Mouse (Mus musculus) layer of hippocampus, adult 2 months (tissue): Measurements from ENCODE around the gene Sc5d. TPM values are rescaled to one million over a fixed set of nuclear protein-coding genes. Genes with fewer than 3 reads are reported as not detected.

Source experiments
- DNase-seq, 2 experiments: peaks; one replicate each; pipeline ENCODE4 v3.0.0; 2022; ENCODE audit warnings: low spot score in 2 of 2
- H3K27ac ChIP-seq: fragments of 200-600 bp; 2 replicates; pipeline ENCODE4 v1.8.1; 2022
- H3K4me3 ChIP-seq: fragments of 200-600 bp; 2 replicates; pipeline ENCODE4 v1.8.1; 2022; ENCODE audit warnings: mild to moderate bottlenecking
- CTCF ChIP-seq: fragments of 200-600 bp; conservative IDR thresholded peaks from 2 replicates; pipeline ENCODE4 v1.8.1; 2022; ENCODE audit warnings: antibody characterized with exemption, mild to moderate bottlenecking, moderate library complexity
- total RNA-seq, 2 experiments: library from RNA; stranded (reverse); gene quantifications; 2 replicates each; pipeline ENCODE4 v1.2.3; 2021

The Sc5d gene
- total RNA-seq, 2 experiments from 2014 or later = 52.7 to 55.3 TPM

- peak overlapping the region; percentile 63 for H3K27ac ChIP-seq
- H3K4me3 ChIP-seq = peak overlapping the region; percentile 39
- TF ChIP-seq CTCF = peak; percentile 93
- peak; percentile 63 to 69 for DNase-seq
Observed at GRCm38 (mm10) chr9:42240583-42240992, 23.5 kb downstream of the Sc5d start.

GRCm38 (mm10) chr9:42238827-42239226 is 25.2 kb downstream of the Sc5d start:
- H3K4me3 ChIP-seq = no peak overlapping the region
- no peak for TF ChIP-seq CTCF
- H3K27ac ChIP-seq = no peak overlapping the region
- no peak for DNase-seq

GRCm38 (mm10) chr9:42231116-42231515 is 32.9 kb downstream of the Sc5d start:
- no peak overlapping the region for H3K4me3 ChIP-seq
- H3K27ac ChIP-seq = no peak overlapping the region
- TF ChIP-seq CTCF = no peak
- no peak for DNase-seq

- Histone ChIP-seq H3K27ac (no peak overlapping the region), H3K4me3 (no peak overlapping the region)
- no peak for DNase-seq
- no peak for TF ChIP-seq CTCF
Observed at GRCm38 (mm10) chr9:42230333-42230732, 33.7 kb downstream of the Sc5d start.

- Histone ChIP-seq H3K27ac (no peak overlapping the region), H3K4me3 (no peak overlapping the region)
- no peak for TF ChIP-seq CTCF
- DNase-seq = no peak
Observed at GRCm38 (mm10) chr9:42229465-42230110, 34.5 kb downstream of the Sc5d start.

- no peak overlapping the region for H3K4me3 ChIP-seq
Observed at GRCm38 (mm10) chr9:42227804-42228203, 36.3 kb downstream of the Sc5d start.

GRCm38 (mm10) chr9:42219001-42219660 is 44.9 kb downstream of the Sc5d start:
- no peak for TF ChIP-seq CTCF
- H3K4me3 ChIP-seq = no peak overlapping the region
- peak overlapping the region; percentile 43; the same call in 1 of the 2 replicates for H3K27ac ChIP-seq
- no peak for DNase-seq

More at GRCm38 (mm10) chr9:42227804-42228203, 36.3 kb downstream of the Sc5d start:
- DNase-seq = no peak
- no peak for TF ChIP-seq CTCF
- H3K27ac ChIP-seq = no peak overlapping the region

GRCm38 (mm10) chr9:42217685-42218084 is 46.4 kb downstream of the Sc5d start:
- H3K27ac ChIP-seq = no peak overlapping the region
- DNase-seq = no peak
- peak; percentile 41 for TF ChIP-seq CTCF
- no peak overlapping the region for H3K4me3 ChIP-seq

GRCm38 (mm10) chr9:42214116-42214515 is 49.9 kb downstream of the Sc5d start:
- no peak for DNase-seq
- Histone ChIP-seq H3K27ac (no peak overlapping the region), H3K4me3 (no peak overlapping the region)
- no peak for TF ChIP-seq CTCF

GRCm38 (mm10) chr9:42213142-42213541 is 50.9 kb downstream of the Sc5d start:
- no peak for DNase-seq
- no peak overlapping the region for H3K27ac ChIP-seq
- H3K4me3 ChIP-seq = no peak overlapping the region
- no peak for TF ChIP-seq CTCF

- DNase-seq = peak in 1 of 2 experiments; percentile 30
- Histone ChIP-seq H3K4me3 (no peak overlapping the region), H3K27ac (no peak overlapping the region)
- no peak for TF ChIP-seq CTCF
Observed at GRCm38 (mm10) chr9:42209666-42210065, 54.4 kb downstream of the Sc5d start.

- TF ChIP-seq CTCF = peak; percentile 79
- H3K27ac ChIP-seq = no peak overlapping the region
- peak in 1 of 2 experiments; percentile 35 for DNase-seq
Observed at GRCm38 (mm10) chr9:42208463-42208862, 55.6 kb downstream of the Sc5d start.

GRCm38 (mm10) chr9:42206750-42207149 is 57.3 kb downstream of the Sc5d start:
- Histone ChIP-seq H3K27ac (peak overlapping the region; percentile 88), H3K4me3 (no peak overlapping the region)
- no peak for DNase-seq
- TF ChIP-seq CTCF = no peak

More at GRCm38 (mm10) chr9:42208463-42208862, 55.6 kb downstream of the Sc5d start:
- H3K4me3 ChIP-seq = no peak overlapping the region

- no peak for TF ChIP-seq CTCF
- no peak overlapping the region for H3K27ac ChIP-seq
- DNase-seq = no peak
- H3K4me3 ChIP-seq = no peak overlapping the region
Observed at GRCm38 (mm10) chr9:42202271-42202670, 61.8 kb downstream of the Sc5d start.

Other genes with a start within 250 kb of the Sc5d start
- gene Sorl1, start 140.0 kb downstream of the Sc5d start, total RNA-seq = 100 to 1,000 TPM; 196 to 197 TPM
- gene Tecta, start 135.7 kb upstream of the Sc5d start, total RNA-seq = under 1 TPM; 0.38 to 0.44 TPM
- gene Tbcel, start 243.6 kb upstream of the Sc5d start, total RNA-seq = 10 to 100 TPM; 57.9 to 61.0 TPM